Mouse (Mus musculus) hindbrain, embryonic 12.5 days (tissue): ENCODE measurements around the gene Ehbp1. TPM values are rescaled to one million over a fixed set of nuclear protein-coding genes. Genes with fewer than 3 reads are reported as not detected.

Source experiments
- ATAC-seq: fragments of 200-750 bp; cut with Nextera tagmentation; 2 replicates; pipeline ENCODE4 v1.8.0; 2017; ENCODE audit warnings: moderate TSS enrichment; ENCODE audit not compliant: low FRiP score
- H3K27ac ChIP-seq: fragments of 300-500 bp; sonication (generic); 2 replicates; pipeline ENCODE4 v1.5.1; 2016; ENCODE audit warnings: mild to moderate bottlenecking
- H3K27me3 ChIP-seq: fragments of 300-500 bp; sonication (generic); 2 replicates; pipeline ENCODE4 v1.6.1; 2016; ENCODE audit warnings: mild to moderate bottlenecking
- H3K36me3 ChIP-seq: fragments of 300-500 bp; sonication (generic); 2 replicates; pipeline ENCODE4 v1.6.1; 2016; ENCODE audit warnings: mild to moderate bottlenecking
- H3K4me1 ChIP-seq: fragments of 300-500 bp; sonication (generic); 2 replicates; pipeline ENCODE4 v1.6.1; 2016
- H3K4me2 ChIP-seq: fragments of 300-500 bp; sonication (generic); replicated peaks from 2 replicates; pipeline ENCODE4 v1.6.1; 2016; ENCODE audit warnings: mild to moderate bottlenecking
- H3K4me3 ChIP-seq: fragments of 300-500 bp; sonication (generic); 2 replicates; pipeline ENCODE4 v1.5.1; 2016; ENCODE audit warnings: mild to moderate bottlenecking
- H3K9ac ChIP-seq: fragments of 300-500 bp; sonication (generic); 2 replicates; pipeline ENCODE4 v1.6.1; 2016; ENCODE audit warnings: mild to moderate bottlenecking, moderate library complexity
- H3K9me3 ChIP-seq: fragments of 300-500 bp; sonication (generic); replicated peaks from 2 replicates; pipeline ENCODE4 v1.6.1; 2016; ENCODE audit warnings: mild to moderate bottlenecking
- WGBS: fragments of 180-500 bp; shearing (Covaris S2); methylation state at CpG from one replicate; pipeline ENCODE4 v1.1.7; 2016; 5-methylcytosine and 5-hydroxymethylcytosine counted together
- polyA plus RNA-seq: library from polyadenylated mRNA; unstranded; fragments of >200 nt; fragmentation: Nextera tagmentation; extraction: Ambion mirVana; gene quantifications from 2 replicates; pipeline ENCODE4 v1.2.1, GENCODE M21; 2016

The Ehbp1 gene
- polyA plus RNA-seq, 1 experiment from 2014 or later, result 19.6 TPM

DNA sequence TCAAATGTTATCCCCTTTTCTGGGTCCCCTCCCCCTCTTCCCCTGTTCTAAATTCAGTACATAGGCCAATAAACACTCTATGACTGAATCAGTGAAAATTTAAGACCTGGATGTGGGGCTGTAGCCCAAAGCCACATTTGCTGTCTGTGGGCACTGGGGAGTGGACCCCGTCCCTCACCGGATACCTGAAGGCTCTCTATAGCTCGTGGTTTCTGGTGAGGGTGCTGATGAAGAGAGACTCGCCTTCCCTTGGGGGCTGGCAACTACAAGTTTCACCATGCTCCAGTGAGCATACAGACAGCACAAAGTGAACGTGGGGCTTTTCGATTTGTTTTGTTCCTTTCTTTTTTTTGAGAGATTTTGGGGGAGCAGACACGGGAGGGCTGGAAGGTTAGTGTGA lies 125.2 kb downstream of the Ehbp1 start:
- 64% methylated on average over 7 of the region's 7 CpGs for WGBS
- Histone ChIP-seq H3K9me3 (no peaks in the 10 kb centered on the region), H3K4me1 (peaks cover 2% of the 10 kb centered on the region; the same call in 1 of the 2 replicates), H3K4me3 (no peak overlapping the region), H3K27ac (no peak overlapping the region), H3K27me3 (no peaks in the 10 kb centered on the region), H3K9ac (no peak overlapping the region), H3K4me2 (no peak overlapping the region), H3K36me3 (no peaks in the 10 kb centered on the region)
- ATAC-seq, result no peak

- Histone ChIP-seq H3K9ac (no peak overlapping the region), H3K36me3 (no peaks in the 10 kb centered on the region), H3K9me3 (no peaks in the 10 kb centered on the region), H3K4me3 (no peak overlapping the region), H3K4me1 (no peaks in the 10 kb centered on the region), H3K27ac (no peak overlapping the region), H3K4me2 (no peak overlapping the region), H3K27me3 (no peaks in the 10 kb centered on the region)
- WGBS, result 18% methylated on average over 1 of the region's 1 CpGs
- ATAC-seq, result no peak
Observed at GRCm38 (mm10) chr11:22206611-22207010, 135.5 kb downstream of the Ehbp1 start.

- Histone ChIP-seq H3K27ac (no peak overlapping the region), H3K9me3 (no peaks in the 10 kb centered on the region), H3K9ac (no peak overlapping the region), H3K4me1 (no peaks in the 10 kb centered on the region), H3K36me3 (no peaks in the 10 kb centered on the region), H3K4me3 (no peak overlapping the region), H3K27me3 (no peaks in the 10 kb centered on the region), H3K4me2 (no peak overlapping the region)
- no peak for ATAC-seq
- WGBS, result 59% methylated on average over 2 of the region's 2 CpGs
Observed at GRCm38 (mm10) chr11:22206191-22206590, 135.9 kb downstream of the Ehbp1 start.

GRCm38 (mm10) chr11:22203413-22203812 lies 138.7 kb downstream of the Ehbp1 start:
- Histone ChIP-seq H3K4me2 (no peak overlapping the region), H3K36me3 (no peaks in the 10 kb centered on the region), H3K4me1 (peaks cover 4% of the 10 kb centered on the region; the same call in 1 of the 2 replicates), H3K27ac (no peak overlapping the region), H3K27me3 (no peaks in the 10 kb centered on the region), H3K9me3 (no peaks in the 10 kb centered on the region), H3K9ac (no peak overlapping the region), H3K4me3 (no peak overlapping the region)
- no peak for ATAC-seq
- 90% methylated on average over 5 of the region's 5 CpGs for WGBS

- Histone ChIP-seq H3K4me3 (no peak overlapping the region), H3K4me1 (peaks cover 9% of the 10 kb centered on the region; the same call in 1 of the 2 replicates), H3K36me3 (no peaks in the 10 kb centered on the region), H3K27ac (no peak overlapping the region), H3K27me3 (no peaks in the 10 kb centered on the region), H3K4me2 (no peak overlapping the region), H3K9me3 (no peaks in the 10 kb centered on the region), H3K9ac (no peak overlapping the region)
- ATAC-seq, result no peak
- WGBS, result 90% methylated on average over 8 of the region's 8 CpGs
Observed at GRCm38 (mm10) chr11:22201125-22201524, 141.0 kb downstream of the Ehbp1 start.

DNA sequence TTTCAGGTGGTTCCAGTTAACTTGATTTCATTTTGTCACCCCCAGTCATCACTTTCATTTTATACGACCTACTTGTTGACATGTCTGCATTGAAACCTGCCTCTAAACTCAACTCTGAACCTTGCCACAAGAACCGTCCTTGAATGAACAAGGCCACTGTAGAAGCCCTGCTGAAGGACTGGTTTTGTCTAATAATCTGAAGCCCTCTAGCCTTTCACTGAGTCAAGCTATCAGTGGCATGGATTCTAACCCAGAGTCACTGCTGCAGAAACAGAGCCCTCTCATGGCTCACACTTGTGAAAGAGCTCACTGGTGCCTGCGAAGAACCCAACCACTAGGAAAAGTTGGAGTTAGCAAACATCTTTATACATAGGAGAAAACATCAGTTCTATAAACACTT lies 142.2 kb downstream of the Ehbp1 start:
- Histone ChIP-seq H3K27me3 (no peaks in the 10 kb centered on the region), H3K4me2 (no peak overlapping the region), H3K4me1 (peaks cover 9% of the 10 kb centered on the region; the same call in 1 of the 2 replicates), H3K27ac (no peak overlapping the region), H3K36me3 (no peaks in the 10 kb centered on the region), H3K9ac (no peak overlapping the region), H3K4me3 (no peak overlapping the region), H3K9me3 (no peaks in the 10 kb centered on the region)
- 52% methylated on average over 3 of the region's 3 CpGs for WGBS
- no peak for ATAC-seq

- H3K4me1 ChIP-seq, result peaks cover 9% of the 10 kb centered on the region; the same call in 1 of the 2 replicates
- no peak overlapping the region for H3K4me3 ChIP-seq
- H3K36me3 ChIP-seq, result no peaks in the 10 kb centered on the region
- no peak overlapping the region for H3K4me2 ChIP-seq
- 36% methylated on average over 6 of the region's 6 CpGs for WGBS
- no peak for ATAC-seq
- H3K27me3 ChIP-seq, result no peaks in the 10 kb centered on the region
- no peak overlapping the region for H3K9ac ChIP-seq
- H3K9me3 ChIP-seq, result no peaks in the 10 kb centered on the region
- H3K27ac ChIP-seq, result no peak overlapping the region
Observed at GRCm38 (mm10) chr11:22198406-22198805, 143.7 kb downstream of the Ehbp1 start.

GRCm38 (mm10) chr11:22197935-22198334 lies 144.2 kb downstream of the Ehbp1 start:
- no peak for ATAC-seq

DNA sequence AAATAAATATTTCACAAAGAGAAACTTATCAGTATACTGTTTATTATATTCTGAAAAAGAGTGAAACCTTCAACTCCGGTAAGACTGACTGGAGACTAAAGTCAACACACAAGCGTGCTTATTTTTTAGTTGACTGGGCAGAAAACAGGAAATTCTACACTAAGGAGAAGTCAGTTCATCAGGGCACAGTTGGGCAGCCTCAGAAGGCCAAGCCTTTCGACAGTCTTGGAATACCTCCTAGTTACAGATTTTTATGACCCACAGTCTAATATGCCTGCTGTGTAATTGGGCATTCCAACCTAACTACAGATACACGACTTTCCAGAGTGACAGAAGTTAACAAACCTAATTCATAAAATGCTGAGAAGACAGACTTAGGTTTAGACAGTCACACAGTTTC lies 145.3 kb downstream of the Ehbp1 start:
- no peaks in the 10 kb centered on the region for H3K9me3 ChIP-seq
- no peak for ATAC-seq
- no peak overlapping the region for H3K4me2 ChIP-seq
- H3K27me3 ChIP-seq, result no peaks in the 10 kb centered on the region
- H3K9ac ChIP-seq, result no peak overlapping the region
- no peak overlapping the region for H3K27ac ChIP-seq
- peaks cover 9% of the 10 kb centered on the region; the same call in 1 of the 2 replicates for H3K4me1 ChIP-seq
- H3K4me3 ChIP-seq, result no peak overlapping the region
- 76% methylated on average over 4 of the region's 4 CpGs for WGBS
- no peaks in the 10 kb centered on the region for H3K36me3 ChIP-seq

More at GRCm38 (mm10) chr11:22197935-22198334, 144.2 kb downstream of the Ehbp1 start:
- no peaks in the 10 kb centered on the region for H3K36me3 ChIP-seq
- H3K4me2 ChIP-seq, result no peak overlapping the region
- no peaks in the 10 kb centered on the region for H3K9me3 ChIP-seq
- peaks cover 9% of the 10 kb centered on the region; the same call in 1 of the 2 replicates for H3K4me1 ChIP-seq
- H3K9ac ChIP-seq, result no peak overlapping the region
- H3K27me3 ChIP-seq, result no peaks in the 10 kb centered on the region
- H3K4me3 ChIP-seq, result no peak overlapping the region
- WGBS, result 76% methylated on average over 6 of the region's 6 CpGs
- no peak overlapping the region for H3K27ac ChIP-seq

GRCm38 (mm10) chr11:22194607-22195006 lies 147.5 kb downstream of the Ehbp1 start:
- ATAC-seq, result no peak
- peaks cover 8% of the 10 kb centered on the region; the same call in 1 of the 2 replicates for H3K4me1 ChIP-seq
- no peaks in the 10 kb centered on the region for H3K36me3 ChIP-seq
- H3K4me2 ChIP-seq, result no peak overlapping the region
- no peaks in the 10 kb centered on the region for H3K9me3 ChIP-seq
- H3K9ac ChIP-seq, result no peak overlapping the region
- 77% methylated on average over 3 of the region's 3 CpGs for WGBS
- H3K4me3 ChIP-seq, result no peak overlapping the region
- H3K27me3 ChIP-seq, result no peaks in the 10 kb centered on the region
- no peak overlapping the region for H3K27ac ChIP-seq

DNA sequence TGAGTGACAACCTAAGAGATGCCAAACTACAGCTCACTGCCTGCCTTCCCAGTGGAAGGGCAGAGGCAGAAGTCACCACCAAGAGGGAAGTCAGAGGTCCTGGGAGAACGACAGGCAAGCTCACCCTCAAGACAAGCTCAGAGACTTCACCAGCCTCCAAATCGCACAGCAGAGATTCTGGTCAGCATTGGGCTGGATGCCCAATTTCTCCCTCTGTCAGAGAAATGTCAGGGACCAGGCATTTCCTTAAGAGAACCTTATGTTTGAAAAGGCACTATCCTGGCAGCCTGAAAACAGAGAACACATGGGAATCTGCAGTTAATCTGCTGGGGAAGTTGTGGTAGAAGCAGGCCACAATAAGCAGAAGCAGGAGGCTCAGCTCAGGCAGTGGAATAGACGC lies 151.5 kb downstream of the Ehbp1 start:
- WGBS, result 80% methylated on average over 3 of the region's 3 CpGs
- Histone ChIP-seq H3K4me1 (no peaks in the 10 kb centered on the region), H3K9me3 (no peaks in the 10 kb centered on the region), H3K4me3 (no peak overlapping the region), H3K27me3 (no peaks in the 10 kb centered on the region), H3K27ac (no peak overlapping the region), H3K4me2 (no peak overlapping the region), H3K9ac (no peak overlapping the region), H3K36me3 (no peaks in the 10 kb centered on the region)
- no peak for ATAC-seq

DNA sequence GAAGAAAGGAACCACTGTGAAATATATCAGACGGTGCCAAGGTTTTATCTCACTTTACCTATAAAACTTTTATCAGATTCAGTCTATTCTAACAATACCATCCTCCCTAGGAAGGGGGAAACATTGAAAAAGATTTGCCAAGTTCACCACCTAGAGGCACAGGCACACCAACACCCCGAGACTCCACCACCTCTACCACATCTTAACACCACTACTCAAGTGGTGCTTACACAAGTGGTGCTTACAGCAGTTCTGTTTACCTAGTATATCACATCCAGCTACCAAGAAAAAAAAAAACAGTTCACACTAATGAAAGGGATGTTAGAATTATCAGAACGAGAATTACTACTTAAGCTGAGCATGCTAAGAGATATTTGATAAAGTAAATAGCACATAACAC lies 152.1 kb downstream of the Ehbp1 start:
- H3K36me3 ChIP-seq, result no peaks in the 10 kb centered on the region
- H3K4me1 ChIP-seq, result no peaks in the 10 kb centered on the region
- no peak overlapping the region for H3K9ac ChIP-seq
- no peak overlapping the region for H3K4me3 ChIP-seq
- no peak for ATAC-seq
- no peaks in the 10 kb centered on the region for H3K27me3 ChIP-seq
- no peaks in the 10 kb centered on the region for H3K9me3 ChIP-seq
- 92% methylated on average over 3 of the region's 3 CpGs for WGBS
- no peak overlapping the region for H3K4me2 ChIP-seq
- H3K27ac ChIP-seq, result no peak overlapping the region

GRCm38 (mm10) chr11:22181530-22182501 lies 160.3 kb downstream of the Ehbp1 start:
- no peak overlapping the region for H3K9ac ChIP-seq
- ATAC-seq, result no peak
- WGBS, result 91% methylated on average over 8 of the region's 8 CpGs
- H3K27me3 ChIP-seq, result no peaks in the 10 kb centered on the region
- H3K4me1 ChIP-seq, result no peaks in the 10 kb centered on the region
- no peak overlapping the region for H3K27ac ChIP-seq
- H3K9me3 ChIP-seq, result no peaks in the 10 kb centered on the region
- no peak overlapping the region for H3K4me3 ChIP-seq
- H3K4me2 ChIP-seq, result no peak overlapping the region
- H3K36me3 ChIP-seq, result no peaks in the 10 kb centered on the region
